Mouse (Mus musculus) forebrain, embryonic 15.5 days (tissue): ENCODE measurements around the gene Qtrt1. TPM values are rescaled to one million over a fixed set of nuclear protein-coding genes. Genes with fewer than 3 reads are reported as not detected.

Experiments
- polyA plus RNA-seq: library from polyadenylated mRNA; unstranded; fragments of >200 nt; fragmentation: Nextera tagmentation; extraction: Ambion mirVana; gene quantifications from 2 replicates; pipeline ENCODE4 v1.2.1, GENCODE M21; 2015

Qtrt1 gene
- polyA plus RNA-seq, 1 experiment from 2014 or later: 49.1 TPM

Other genes starting within 250 kb of the Qtrt1 start
- 23.7 and 25.9 TPM in 2 replicates for gene Pde4a, start 246.1 kb upstream of the Qtrt1 start, polyA plus RNA-seq
- 71.6 and 72.5 TPM in 2 replicates for gene Keap1, start 172.5 kb upstream of the Qtrt1 start, polyA plus RNA-seq
- 1.6 TPM in 2 replicates for gene S1pr5, start 163.4 kb upstream of the Qtrt1 start, polyA plus RNA-seq
- gene Atg4d, start 146.5 kb upstream of the Qtrt1 start, polyA plus RNA-seq: 53.1 and 55.0 TPM in 2 replicates
- 18.0 and 18.1 TPM in 2 replicates for gene Kri1, start 123.9 kb upstream of the Qtrt1 start, polyA plus RNA-seq
- gene Cdkn2d, start 120.4 kb upstream of the Qtrt1 start, polyA plus RNA-seq: 91.3 and 97.9 TPM in 2 replicates
- gene Ap1m2, start 99.5 kb upstream of the Qtrt1 start, polyA plus RNA-seq: 1.1 and 1.4 TPM in 2 replicates
- gene Slc44a2, start 91.1 kb upstream of the Qtrt1 start, polyA plus RNA-seq: 77.4 and 77.8 TPM in 2 replicates
- 306 and 307 TPM in 2 replicates for gene Ilf3, start 44.0 kb upstream of the Qtrt1 start, polyA plus RNA-seq
- 74.7 and 77.1 TPM in 2 replicates for gene Dnm2, start 13.1 kb downstream of the Qtrt1 start, polyA plus RNA-seq
- gene Tmed1, start 98.4 kb downstream of the Qtrt1 start, polyA plus RNA-seq: 56.4 and 57.7 TPM in 2 replicates
- gene AB124611, start 114.3 kb downstream of the Qtrt1 start, polyA plus RNA-seq: 3.0 and 3.8 TPM in 2 replicates
- 37.3 and 46.0 TPM in 2 replicates for gene Carm1, start 135.1 kb downstream of the Qtrt1 start, polyA plus RNA-seq
- 58.8 and 61.2 TPM in 2 replicates for gene Timm29, start 180.9 kb downstream of the Qtrt1 start, polyA plus RNA-seq
- gene Yipf2, start 181.0 kb downstream of the Qtrt1 start, polyA plus RNA-seq: 23.1 and 23.7 TPM in 2 replicates
- gene Smarca4, start 204.3 kb downstream of the Qtrt1 start, polyA plus RNA-seq: 159 and 169 TPM in 2 replicates